Mouse (Mus musculus) liver, postnatal 0 days (tissue): ENCODE data around the gene Gfpt2.

Experiments used
- CTCF ChIP-seq: sonication (generic); IDR thresholded peaks from 2 replicates; pipeline ENCODE4 v1.5.1; 2016; ENCODE audit warnings: antibody characterized with exemption, low read depth
- EP300 ChIP-seq: IDR thresholded peaks from 2 replicates; pipeline ENCODE4 v1.6.1; 2016; ENCODE audit warnings: antibody characterized with exemption, low read depth, mild to moderate bottlenecking

DNA sequence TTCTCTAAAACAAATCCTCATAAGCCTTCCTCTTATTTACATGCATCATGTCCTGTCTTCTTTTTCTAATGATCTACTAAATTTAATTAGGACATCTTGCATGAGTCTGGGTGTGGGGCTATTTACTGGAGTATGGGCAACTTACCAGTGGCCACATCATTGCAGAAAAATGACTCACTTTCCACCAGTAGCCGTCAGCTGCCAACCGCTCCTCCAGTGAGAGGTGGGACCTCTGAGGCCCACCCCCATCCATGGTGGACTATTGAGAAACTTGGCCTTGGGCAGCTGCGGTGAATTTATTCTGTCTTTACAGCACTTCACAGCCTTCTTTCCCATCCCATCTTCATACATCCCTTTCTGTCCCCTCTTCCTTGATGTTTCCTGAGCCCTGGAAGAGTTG, 35.9 kb upstream of the Gfpt2 start:
- TF ChIP-seq CTCF = no peak
- TF ChIP-seq EP300 = no peak
